Mouse (Mus musculus) cerebellum, postnatal 25 days (tissue): ENCODE measurements around the gene Nek1.

Experiments used
- DNase-seq, 2 experiments: peaks; one replicate each; pipeline ENCODE4 v3.0.0; 2021; ENCODE audit warnings: mixed read lengths in 2 of 2

Nek1 gene

GRCm38 (mm10) chr8:61161461-61162185 lies 168.6 kb downstream of the Nek1 start:
- DNase-seq, result no peak

GRCm38 (mm10) chr8:61162186-61162566 lies 169.2 kb downstream of the Nek1 start:
- DNase-seq, result no peak

- no peak for DNase-seq
Measured at GRCm38 (mm10) chr8:61171546-61171945, 178.6 kb downstream of the Nek1 start.

- DNase-seq, result no peak
Measured at GRCm38 (mm10) chr8:61173921-61174492, 181.0 kb downstream of the Nek1 start.

GRCm38 (mm10) chr8:61175876-61176275 lies 182.9 kb downstream of the Nek1 start:
- no peak for DNase-seq

- no peak for DNase-seq
Measured at GRCm38 (mm10) chr8:61177680-61178593, 184.9 kb downstream of the Nek1 start.

GRCm38 (mm10) chr8:61178594-61179140 lies 185.7 kb downstream of the Nek1 start:
- no peak for DNase-seq
